Mouse (Mus musculus): Measurements from ENCODE around the gene Ksr2. TPM values are rescaled to one million over a fixed set of nuclear protein-coding genes. Genes with fewer than 3 reads are reported as not detected.

Ksr2 gene
- total and polyA plus RNA-seq, 3 experiments: not detected

DNA sequence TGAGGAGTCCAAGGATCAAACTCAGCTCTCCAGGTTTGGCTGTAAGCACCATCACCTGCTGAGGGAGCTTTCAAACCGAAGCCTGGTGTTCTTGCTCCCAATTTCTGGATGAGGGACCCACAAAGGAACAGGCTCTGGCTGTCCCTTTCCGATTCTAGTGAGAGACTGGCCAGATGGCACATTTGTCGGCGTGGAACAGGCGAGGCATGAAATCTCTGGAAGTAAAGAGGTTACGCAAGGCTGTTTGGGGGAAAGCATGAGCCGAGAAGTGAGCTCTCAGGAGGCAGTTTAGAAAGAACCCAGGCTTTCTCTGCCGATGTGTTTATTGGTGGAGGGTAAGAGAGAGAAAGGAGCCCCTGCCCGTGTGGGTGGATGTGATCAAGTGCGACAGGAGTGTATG is 109.2 kb downstream of the Ksr2 start:
- no peaks in the 10 kb centered on the region for H3K4me1 ChIP-seq (ENCODE audit: control insufficient read depth in 1 of 2, insufficient read depth in 2 of 2, low read length in 2 of 2)
- H3K4me3 ChIP-seq (ENCODE audit: control insufficient read depth in 1 of 2, insufficient read depth in 1 of 2, low read depth in 2 of 2, low read length in 2 of 2): no peak overlapping the region
- no peaks in the 10 kb centered on the region for H3K9me3 ChIP-seq (replicated peaks; ENCODE audit: insufficient read depth, low read length)
- TF ChIP-seq MEF2A (IDR thresholded peaks at IDR 0.05; ENCODE audit: extremely low read depth, insufficient replicate concordance, low read depth, low read length, poor library complexity, severe bottlenecking) (no peak), ZMIZ1 (IDR thresholded peaks at IDR 0.05; ENCODE audit: low read depth, low read length) (no peak), SIN3A (IDR thresholded peaks at IDR 0.05; ENCODE audit: low read length) (no peak), MAX (IDR thresholded peaks at IDR 0.05; ENCODE audit: low read length) (no peak), RAD21 (IDR thresholded peaks at IDR 0.05; ENCODE audit: low read depth, low read length) (no peak), TCF12 (IDR thresholded peaks at IDR 0.05; ENCODE audit: low read depth, low read length) (no peak), GABPA (IDR thresholded peaks at IDR 0.05; ENCODE audit: low read depth, low read length) (no peak)
- no peaks in the 10 kb centered on the region for H3K36me3 ChIP-seq (ENCODE audit: control insufficient read depth in 1 of 2, insufficient read depth in 2 of 2, low read length in 2 of 2)
- no peak for DNase-seq (ENCODE audit: low read depth, low spot score)
- H3K27ac ChIP-seq (ENCODE audit: control insufficient read depth, low read depth, low read length): no peak overlapping the region
- H3K9ac ChIP-seq (ENCODE audit: control insufficient read depth, low read depth, low read length, poor library complexity, severe bottlenecking): no peak overlapping the region
- H3K79me2 ChIP-seq (ENCODE audit: control insufficient read depth, insufficient read depth, low read length, poor library complexity): no peaks in the 10 kb centered on the region
- H3K27me3 ChIP-seq (ENCODE audit: control insufficient read depth in 1 of 2, insufficient read depth in 2 of 2, low read length in 2 of 2): no peaks in the 10 kb centered on the region

DNA sequence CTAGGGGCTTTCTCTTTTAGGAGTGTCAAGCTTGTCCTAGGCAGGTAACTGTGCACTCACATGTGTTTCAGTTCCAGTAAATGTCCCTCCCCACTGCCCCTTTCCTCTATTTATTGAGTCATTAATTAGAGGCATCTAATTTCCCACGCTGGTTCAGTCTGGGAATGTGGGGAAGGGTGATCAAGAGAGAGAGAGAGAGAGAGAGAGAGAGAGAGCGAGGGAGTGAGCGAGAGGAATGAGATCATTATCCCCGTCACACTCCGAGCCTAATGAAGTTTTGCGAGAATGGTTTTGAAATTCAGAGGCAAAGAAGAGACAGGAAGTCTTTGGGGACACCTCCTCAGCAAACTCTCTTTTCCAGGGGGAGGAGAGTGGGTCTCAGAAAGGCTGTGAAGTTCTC is 117.2 kb downstream of the Ksr2 start:
- Histone ChIP-seq H3K79me2 (ENCODE audit: control insufficient read depth, insufficient read depth, low read length, poor library complexity) (no peaks in the 10 kb centered on the region), H3K27ac (ENCODE audit: control insufficient read depth, low read depth, low read length) (no peak overlapping the region), H3K36me3 (ENCODE audit: control insufficient read depth in 1 of 2, insufficient read depth in 2 of 2, low read length in 2 of 2) (no peaks in the 10 kb centered on the region), H3K4me1 (ENCODE audit: control insufficient read depth in 1 of 2, insufficient read depth in 2 of 2, low read length in 2 of 2) (no peaks in the 10 kb centered on the region), H3K4me3 (ENCODE audit: control insufficient read depth in 1 of 2, insufficient read depth in 1 of 2, low read depth in 2 of 2, low read length in 2 of 2) (no peak overlapping the region), H3K9ac (ENCODE audit: control insufficient read depth, low read depth, low read length, poor library complexity, severe bottlenecking) (no peak overlapping the region), H3K27me3 (ENCODE audit: control insufficient read depth in 1 of 2, insufficient read depth in 2 of 2, low read length in 2 of 2) (no peaks in the 10 kb centered on the region), H3K9me3 (replicated peaks; ENCODE audit: insufficient read depth, low read length) (no peaks in the 10 kb centered on the region)
- no peak for DNase-seq (ENCODE audit: low read depth, low spot score)
- TF ChIP-seq MAX (IDR thresholded peaks at IDR 0.05; ENCODE audit: low read length) (no peak), POLR2AphosphoS5 (IDR thresholded peaks at IDR 0.05; ENCODE audit: borderline replicate concordance, low read depth, low read length) (no peak), CTCF (IDR thresholded peaks at IDR 0.05 in 2 of 3, conservative IDR thresholded peaks at IDR 0.05 in 1 of 3; ENCODE audit: control insufficient read depth in 1 of 3, insufficient read depth in 1 of 3, low read depth in 2 of 3, low read length in 3 of 3, poor library complexity in 1 of 3, severe bottlenecking in 1 of 3) (no peak), ELF1 (IDR thresholded peaks at IDR 0.05; ENCODE audit: low read depth, low read length) (no peak), HCFC1 (IDR thresholded peaks at IDR 0.05; ENCODE audit: low read depth, low read length) (no peak), MXI1 (IDR thresholded peaks at IDR 0.05; ENCODE audit: low read depth, low read length) (no peak), UBTF (IDR thresholded peaks at IDR 0.05; ENCODE audit: borderline replicate concordance, insufficient read depth, low read depth, low read length) (no peak), ZMIZ1 (IDR thresholded peaks at IDR 0.05; ENCODE audit: low read depth, low read length) (no peak), RAD21 (IDR thresholded peaks at IDR 0.05; ENCODE audit: low read depth, low read length) (no peak), SMC3 (IDR thresholded peaks at IDR 0.05; ENCODE audit: low read depth, low read length) (no peak), CHD2 (IDR thresholded peaks at IDR 0.05; ENCODE audit: low read length) (no peak), NELFE (IDR thresholded peaks at IDR 0.05; ENCODE audit: low read depth, low read length) (no peak), USF1 (IDR thresholded peaks at IDR 0.05; ENCODE audit: low read depth, low read length) (no peak), KAT2A (conservative IDR thresholded peaks at IDR 0.05; ENCODE audit: low read depth, low read length) (no peak), MEF2A (IDR thresholded peaks at IDR 0.05; ENCODE audit: extremely low read depth, insufficient replicate concordance, low read depth, low read length, poor library complexity, severe bottlenecking) (no peak), USF2 (IDR thresholded peaks at IDR 0.05; ENCODE audit: borderline replicate concordance in 1 of 2, insufficient read depth in 1 of 2, low read depth in 1 of 2, low read length in 2 of 2) (no peak), GATA1 (IDR thresholded peaks at IDR 0.05; ENCODE audit: low read depth, low read length) (no peak)
